Comparison of ENCODE assay signal across 8 mouse cellular contexts in the genomic region with DNA sequence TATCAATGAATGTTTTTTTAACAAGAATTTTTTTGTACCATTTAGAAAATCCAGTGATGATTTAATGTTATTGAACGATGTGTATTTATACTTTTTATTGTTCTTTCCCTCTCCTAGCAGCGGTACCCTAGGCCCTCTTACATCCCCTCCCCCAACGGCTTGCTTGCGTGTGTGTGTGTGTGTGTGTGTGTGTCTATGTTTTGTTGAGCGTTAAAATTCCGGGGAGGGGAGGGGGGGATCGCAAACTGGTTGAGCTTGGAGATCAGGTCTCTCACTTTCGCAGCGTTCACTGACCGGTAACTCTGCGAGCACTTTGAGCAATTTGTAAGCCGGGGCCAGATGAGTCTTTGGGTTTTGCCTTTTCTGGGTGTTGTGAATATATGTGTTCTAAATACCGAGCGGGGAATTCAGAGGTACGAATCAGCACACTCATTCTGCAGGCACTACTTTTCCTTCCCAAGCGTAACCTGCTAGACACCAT. TPM values are rescaled to one million over a fixed set of nuclear protein-coding genes. Genes with fewer than 3 reads are reported as not detected.
DNase-seq lines count a peak whose midpoint lies in the region; ATAC-seq and TF ChIP-seq lines count a peak whose summit lies in the region.

No protein-coding gene starts in this region.

- DNase-seq in gastrocnemius, adult 2 months: no peak
- no peak for DNase-seq in gastrocnemius, postnatal 36 days
- peak; percentile 39 for DNase-seq in ES-CJ7 (ENCODE audit: low read depth, low spot score)
- no peak for DNase-seq in liver, postnatal 0 days
- no peak for DNase-seq in layer of hippocampus, postnatal 36 days
- DNase-seq in left cerebral cortex, adult 11 months (ENCODE audit: low spot score): no peak

- ATAC-seq in forebrain, embryonic 15.5 days (replicated peaks): no peak
- no peak for ATAC-seq in liver, postnatal 0 days
- ATAC-seq in monocyte, adult 5-6 weeks (replicated peaks; ENCODE audit: insufficient number of reproducible peaks, low FRiP score, low TSS enrichment, poor library complexity, severe bottlenecking): no peak

- TF ChIP-seq CTCF in gastrocnemius, adult 2 months (IDR thresholded peaks at IDR 0.05): no peak
- no peak for TF ChIP-seq CTCF in liver, postnatal 0 days (IDR thresholded peaks at IDR 0.05; ENCODE audit: low read depth)

- whole genome bisulfite sequencing in forebrain, embryonic 15.5 days: 0% methylated on average over 16 of the region's 16 CpGs
- whole genome bisulfite sequencing in liver, postnatal 0 days (ENCODE audit: insufficient replicate concordance): 4% methylated on average over 16 of the region's 16 CpGs

- no peaks in the 10 kb centered on the region for H3K9me3 ChIP-seq in forebrain, embryonic 15.5 days
- no peaks in the 10 kb centered on the region for H3K9me3 ChIP-seq in liver, postnatal 0 days (ENCODE audit: low read length)

- 0 out of 2 replicates have a peak, but pooled peaks cover 13% of the 10 kb centered on the region for H3K4me1 ChIP-seq in forebrain, embryonic 15.5 days
- H3K4me1 ChIP-seq in liver, postnatal 0 days (ENCODE audit: insufficient read depth): no peaks in the 10 kb centered on the region; the same call in 1 of the 2 replicates

- intact Hi-C loops in gastrocnemius, adult 2 months (cut with DNase I): loop anchor here (5.0 kb wide), 2 partner anchors 46 to 61 kb away; no protein-coding TSS in a partner anchor
- intact Hi-C loops in gastrocnemius, postnatal 36 days (cut with DNase I): loop anchor here (5.0 kb wide), 3 partner anchors 41 to 76 kb away; no protein-coding TSS in a partner anchor

- peak overlapping the region; percentile 54 for H3K9ac ChIP-seq in forebrain, embryonic 15.5 days (replicated peaks)
- no peak overlapping the region for H3K9ac ChIP-seq in liver, postnatal 0 days (replicated peaks)

- H3K36me3 ChIP-seq in forebrain, embryonic 15.5 days: no peaks in the 10 kb centered on the region
- H3K36me3 ChIP-seq in liver, postnatal 0 days (replicated peaks; ENCODE audit: insufficient read depth, low read length): no peaks in the 10 kb centered on the region

- peak overlapping the region; percentile 95 for H3K4me2 ChIP-seq in forebrain, embryonic 15.5 days (replicated peaks)
- H3K4me2 ChIP-seq in liver, postnatal 0 days (ENCODE audit: low read depth, low read length): peak overlapping the region; percentile 80

- TF ChIP-seq EP300 in liver, postnatal 0 days (IDR thresholded peaks at IDR 0.05; ENCODE audit: low read depth): no peak

- peak overlapping the region; percentile 81 for H3K4me3 ChIP-seq in gastrocnemius, adult 2 months
- peak overlapping the region; percentile 74 for H3K4me3 ChIP-seq in forebrain, embryonic 15.5 days
- H3K4me3 ChIP-seq in liver, postnatal 0 days (ENCODE audit: low read depth, low read length): peak overlapping the region; percentile 60

- no peaks in the 10 kb centered on the region for H3K27me3 ChIP-seq in forebrain, embryonic 15.5 days
- H3K27me3 ChIP-seq in liver, postnatal 0 days (ENCODE audit: insufficient read depth, low read length): peaks cover 49% of the 10 kb centered on the region

- 0 out of 2 replicates have a peak overlapping the region, but pooled peaks have one; percentile 85 for H3K27ac ChIP-seq in gastrocnemius, adult 2 months
- 0 out of 2 replicates have a peak overlapping the region, but pooled peaks have one; percentile 47 for H3K27ac ChIP-seq in forebrain, embryonic 15.5 days (replicated peaks)
- H3K27ac ChIP-seq in liver, postnatal 0 days (ENCODE audit: low read depth): no peak overlapping the region

RNA-seq across cellular contexts. Expression of gene Fat1, which starts 1.3 kb away (rescaled TPM):
- total RNA-seq in gastrocnemius, adult 2 months (2021): 1 to 10 TPM; 2.6 to 4.5 TPM
- total RNA-seq in gastrocnemius, postnatal 36 days (2021): 1 to 10 TPM; 3.4 to 4.3 TPM
- 7.7 and 8.7 TPM in 2 replicates for polyA plus RNA-seq in forebrain, embryonic 15.5 days (2015; fragmentation: Nextera tagmentation; extraction: Ambion mirVana)
- 0.73 and 0.78 TPM in 2 replicates for polyA plus RNA-seq in liver, postnatal 0 days (2015; fragmentation: Nextera tagmentation; extraction: Ambion mirVana)
- total RNA-seq in monocyte, adult 5-6 weeks (2017): 0.10 to 0.11 TPM in 2 of 3 replicates, not detected in the other
- 10 to 100 TPM; 21.6 to 27.6 TPM for total RNA-seq in layer of hippocampus, postnatal 36 days (2021)

Comparison
In these comparisons a context has a peak if more than half of its experiments do, and no peak if none do; other contexts are left out.
1. RNA of gene Fat1, which starts 1.3 kb away (total RNA-seq): 21.6 to 27.6 TPM in layer of hippocampus, postnatal 36 days; 2.6 to 4.5 TPM in gastrocnemius, adult 2 months, 3.4 to 4.3 TPM in gastrocnemius, postnatal 36 days and 0.10 to 0.11 TPM in monocyte, adult 5-6 weeks; every median in the first group is over 4 times any median in the second.
2. Peak in every context shown above with its lines, with median percentiles within 50 percentile points of each other: H3K4me3 ChIP-seq.